Mouse (Mus musculus) E14TG2a.4 (cell line): ENCODE measurements around the gene Zfp775.

Experiments
- CTCF ChIP-seq: conservative IDR thresholded peaks from 2 replicates; pipeline ENCODE4 v1.5.1; 2014; ENCODE audit warnings: low read length
- NANOG ChIP-seq: IDR thresholded peaks from 2 replicates; pipeline ENCODE4 v1.6.1; 2014; ENCODE audit warnings: borderline replicate concordance, low read length, mixed read lengths
- POU5F1 ChIP-seq: IDR thresholded peaks from 2 replicates; pipeline ENCODE4 v1.6.1; 2014; ENCODE audit warnings: low read length, borderline replicate concordance

DNA sequence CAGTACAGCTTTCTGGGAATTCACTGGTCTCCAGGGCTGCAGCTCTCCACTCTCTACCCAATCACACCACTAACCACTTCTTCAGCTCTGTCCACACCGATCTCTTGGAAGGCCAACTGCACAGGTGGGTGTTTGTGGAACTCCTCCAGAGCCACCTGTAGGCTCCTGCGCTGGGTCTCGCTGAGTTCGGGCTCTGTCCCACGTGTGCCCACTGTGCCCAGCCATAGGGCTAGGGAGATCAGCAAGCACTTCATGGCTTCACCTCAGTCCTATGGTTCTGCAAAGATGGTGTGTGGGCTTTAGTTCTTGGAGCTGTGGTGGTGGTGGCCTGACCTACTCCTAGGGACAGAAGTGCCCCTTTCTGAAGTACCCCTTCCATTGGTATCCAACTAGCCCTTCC, 29.8 kb upstream of the Zfp775 start:
- no peak for TF ChIP-seq CTCF
- TF ChIP-seq POU5F1, result no peak
- TF ChIP-seq NANOG, result no peak
